Mouse (Mus musculus) thymus, postnatal 25 days (tissue): ENCODE measurements at regions not wholly inside any gene's neighbourhood (a gene's known extent, or its start where the extent isn't known, plus 50 kb on each side); places are given as distances from the start of the nearest gene placed in this dataset.

Experiments used
- DNase-seq: peaks from one replicate; pipeline ENCODE4 v3.0.0; 2022

DNA sequence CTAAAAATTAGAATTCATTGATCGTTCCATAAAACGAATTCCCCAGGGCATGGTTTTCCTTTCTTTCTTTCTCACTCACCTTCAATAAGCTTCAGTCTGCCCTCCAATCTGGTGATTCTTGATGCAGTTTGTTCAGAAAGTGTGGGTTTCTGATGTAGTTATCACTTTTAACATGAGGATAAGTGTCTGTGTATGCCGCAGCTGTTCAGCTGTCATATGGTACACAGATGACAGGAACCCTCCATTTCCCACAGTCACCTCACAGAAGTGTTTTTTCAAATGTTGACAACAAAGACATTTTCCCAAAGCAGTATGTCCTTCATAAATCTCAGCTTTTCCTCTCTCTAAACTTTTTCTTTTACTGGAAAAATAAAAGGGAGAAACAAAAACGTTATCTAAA is 2177.0 kb downstream of the 9330182O14Rik start:
- DNase-seq = no peak

DNA sequence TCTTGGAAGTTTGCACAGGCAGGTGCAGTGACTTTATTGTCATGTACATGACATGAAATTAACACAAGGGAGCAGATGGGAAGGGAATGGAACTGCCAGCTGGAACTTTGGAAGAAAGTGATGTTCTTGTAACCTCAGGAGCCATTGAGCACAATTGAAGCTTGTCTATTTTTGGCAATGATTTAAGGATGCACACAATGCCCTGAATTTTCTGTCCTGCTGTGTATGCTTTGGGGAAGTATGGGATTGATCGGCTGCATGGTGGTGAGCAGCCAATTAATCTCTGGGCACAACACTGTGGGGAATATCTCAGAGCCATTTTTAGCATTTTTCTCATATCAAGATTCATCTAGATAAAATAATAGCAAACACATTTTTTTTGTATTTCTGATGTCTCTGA is 2186.2 kb downstream of the 9330182O14Rik start:
- no peak for DNase-seq

DNA sequence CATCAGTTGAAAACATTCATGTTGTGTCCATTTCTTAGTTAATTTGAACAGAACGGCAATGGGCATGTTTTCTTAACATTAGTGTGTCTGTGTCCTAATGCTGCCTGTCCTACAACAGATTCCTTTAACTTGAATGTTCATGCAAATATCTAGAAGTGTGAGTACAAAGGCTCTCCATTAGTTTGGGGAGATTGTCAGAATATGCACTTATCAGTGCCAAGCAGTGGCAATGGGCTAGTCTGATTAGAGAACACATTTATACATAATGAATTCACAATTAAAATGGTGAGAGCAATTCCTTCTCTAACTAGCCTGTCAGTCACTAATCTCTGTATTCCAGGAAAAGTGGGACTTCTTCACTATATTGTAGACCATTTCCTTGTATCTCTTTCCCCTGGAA is 2188.8 kb downstream of the 9330182O14Rik start:
- no peak for DNase-seq

DNA sequence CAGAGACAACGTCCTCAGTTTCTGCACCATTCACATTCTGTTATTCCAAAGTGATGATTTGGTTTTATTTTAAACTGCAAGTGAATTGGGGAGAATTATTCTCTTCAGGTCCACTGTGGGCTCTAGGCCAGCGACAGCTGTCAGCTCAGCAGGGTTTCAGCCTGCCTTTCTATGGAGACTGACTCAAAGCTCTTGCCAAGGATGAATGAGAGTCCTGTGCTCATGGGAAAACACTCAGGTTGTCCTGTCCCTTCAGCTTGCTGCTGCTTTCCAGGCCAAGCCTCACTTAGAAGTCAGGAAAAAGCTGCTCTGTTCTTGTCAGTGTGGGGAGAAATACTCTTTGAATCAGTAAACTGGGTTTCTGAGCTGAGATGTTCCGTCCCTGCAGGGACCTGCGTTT is 2191.1 kb downstream of the 9330182O14Rik start:
- no peak for DNase-seq

DNA sequence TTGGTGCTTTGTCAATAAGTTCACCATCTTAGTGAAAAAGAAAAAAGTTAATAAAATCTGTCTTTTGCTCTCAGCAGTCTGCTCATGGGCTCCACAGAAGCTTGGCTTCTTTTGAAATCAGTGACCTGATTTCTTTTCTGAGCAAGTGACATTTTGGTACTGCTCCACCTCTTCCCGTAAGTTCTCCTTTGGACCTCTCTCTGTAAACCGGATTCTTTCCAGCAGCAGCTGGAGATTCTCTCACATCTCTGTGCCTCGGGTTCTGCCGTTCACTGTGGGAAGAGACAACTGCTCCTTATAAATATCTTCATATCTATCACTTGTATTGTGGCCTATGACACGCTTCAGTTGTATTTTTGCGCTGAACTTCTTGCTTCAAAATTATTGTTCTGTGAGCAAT is 2194.4 kb downstream of the 9330182O14Rik start:
- no peak for DNase-seq

DNA sequence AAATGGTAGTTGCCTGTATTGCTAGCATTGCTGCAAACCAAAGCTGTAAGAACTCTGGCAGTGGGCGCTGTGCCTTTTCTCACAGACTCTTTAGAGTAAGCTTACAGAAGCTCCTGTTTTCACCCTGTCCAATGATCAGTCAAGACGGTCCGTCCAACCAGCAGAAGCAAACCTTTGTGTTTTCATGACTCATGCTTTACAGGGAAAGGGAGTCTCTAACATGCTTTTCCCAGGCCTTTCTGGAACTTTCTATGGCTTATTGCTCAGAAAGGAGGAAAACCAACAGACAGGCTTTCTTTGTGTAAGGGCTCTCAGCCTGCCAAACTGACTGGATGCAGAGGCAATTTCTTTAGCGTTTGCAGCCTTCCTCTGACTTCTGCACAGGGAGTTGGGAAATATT is 2195.6 kb downstream of the 9330182O14Rik start:
- no peak for DNase-seq

DNA sequence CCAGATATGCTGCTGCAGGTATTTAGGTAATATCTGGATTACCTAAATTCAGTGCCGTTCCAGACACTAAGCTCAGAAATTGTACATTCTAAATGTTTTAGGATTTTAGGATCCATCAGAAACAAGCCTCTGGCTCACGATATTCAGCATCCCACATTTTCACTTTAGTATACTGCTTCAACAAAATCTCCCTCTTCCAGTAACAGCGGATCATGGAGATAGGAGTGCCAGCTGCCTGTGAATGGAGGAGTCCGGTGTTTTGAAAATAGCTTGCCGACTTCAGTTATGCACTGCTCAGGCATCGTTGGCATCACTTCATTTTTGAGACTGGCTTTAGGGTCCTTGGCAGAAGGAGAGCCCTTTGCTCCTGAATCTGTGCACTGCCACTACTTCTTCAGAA is 2199.5 kb downstream of the 9330182O14Rik start:
- DNase-seq = no peak

DNA sequence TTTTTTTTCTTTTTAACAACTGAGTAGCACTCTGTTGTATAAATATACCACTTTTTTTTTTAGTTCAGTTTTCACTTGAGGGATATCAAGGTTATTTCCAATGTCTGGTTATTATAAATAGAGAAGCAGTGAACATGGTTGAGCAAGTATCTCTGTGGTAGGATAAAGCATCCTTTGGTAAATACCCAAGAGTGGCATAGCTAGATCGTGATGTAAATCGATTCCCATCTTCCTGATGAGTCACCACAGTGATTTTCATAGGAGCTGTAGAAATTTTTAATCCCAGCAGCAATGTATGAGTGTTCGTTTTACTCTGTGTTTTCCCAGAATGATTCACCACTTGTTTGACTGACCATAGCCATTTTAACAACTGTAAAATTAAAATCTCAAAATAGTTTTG is 2212.0 kb downstream of the 9330182O14Rik start:
- DNase-seq = no peak

DNA sequence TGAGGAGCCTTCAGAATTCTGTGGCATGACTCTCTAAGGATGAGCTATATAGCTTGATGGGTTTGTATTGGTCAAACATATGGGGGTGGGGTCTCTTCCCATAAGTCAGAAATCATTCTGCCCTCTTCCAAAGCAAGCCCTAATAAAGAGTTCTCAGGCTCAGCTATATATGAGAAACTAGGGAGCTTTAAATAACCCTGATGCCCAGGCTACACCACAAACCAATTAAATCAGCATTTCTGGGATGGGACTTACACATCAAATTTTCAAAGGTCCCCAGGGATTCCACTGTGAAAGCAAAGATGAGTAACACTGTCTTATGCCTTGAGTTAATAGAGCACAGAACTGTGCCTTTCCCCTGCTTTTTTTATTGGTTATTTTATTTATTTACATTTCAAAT is 2227.7 kb downstream of the 9330182O14Rik start:
- DNase-seq = no peak

DNA sequence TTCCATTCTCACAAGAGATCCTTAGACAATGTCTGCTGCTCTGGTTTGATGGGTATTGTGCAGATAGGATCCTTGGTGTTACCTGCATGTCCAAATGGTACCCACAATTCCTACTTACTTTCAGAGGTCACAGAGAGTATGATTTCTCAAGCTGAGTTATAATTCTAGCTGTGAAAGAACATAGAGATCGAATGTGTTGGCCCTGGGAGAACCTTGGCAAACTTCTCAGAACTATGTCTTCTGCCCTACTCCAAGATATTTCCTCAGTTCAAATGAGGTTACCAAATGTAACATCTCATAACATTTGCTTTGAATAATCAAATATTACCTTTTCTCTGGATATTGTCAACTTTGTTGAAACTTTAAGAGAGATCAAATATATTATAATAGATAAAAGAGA is 2230.8 kb downstream of the 9330182O14Rik start:
- DNase-seq = no peak

DNA sequence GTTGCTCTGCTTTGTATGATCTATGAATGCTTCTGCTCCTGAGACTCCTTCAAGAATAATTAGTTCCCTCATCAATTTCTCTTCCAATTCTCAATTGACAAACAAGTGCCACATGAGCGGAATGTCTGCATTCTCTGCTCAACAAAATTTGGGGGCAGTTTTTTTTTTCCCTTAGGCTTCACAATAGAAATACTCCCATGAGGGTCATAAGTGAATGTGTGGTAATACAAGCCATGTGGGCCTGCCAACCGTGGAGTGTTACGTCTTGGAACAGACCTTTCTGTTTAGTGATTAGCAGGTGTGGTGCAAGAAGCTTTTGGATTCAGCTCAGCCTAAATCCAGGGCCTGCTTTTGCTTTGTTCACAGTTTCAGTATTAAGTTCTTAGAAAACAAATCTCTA is 2232.6 kb downstream of the 9330182O14Rik start:
- DNase-seq = no peak

DNA sequence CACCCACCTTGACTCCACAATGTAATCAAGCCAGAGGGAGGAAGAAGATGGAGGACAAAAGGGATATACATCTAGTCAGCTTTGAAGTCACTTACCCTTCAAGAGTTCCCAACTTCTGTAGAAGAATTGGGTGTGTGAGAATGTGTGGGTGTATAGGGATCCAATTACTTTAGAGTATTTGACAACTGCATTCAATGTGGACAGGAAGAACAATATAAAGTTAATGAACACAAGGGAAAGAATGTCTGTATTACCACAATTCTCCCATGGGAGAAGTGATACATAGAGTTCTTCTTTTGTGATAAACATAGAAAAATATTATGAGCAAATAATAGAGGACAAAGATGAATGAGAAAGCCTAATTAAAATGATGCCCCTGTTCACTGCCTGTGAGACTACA is 2235.4 kb downstream of the 9330182O14Rik start:
- DNase-seq = no peak

DNA sequence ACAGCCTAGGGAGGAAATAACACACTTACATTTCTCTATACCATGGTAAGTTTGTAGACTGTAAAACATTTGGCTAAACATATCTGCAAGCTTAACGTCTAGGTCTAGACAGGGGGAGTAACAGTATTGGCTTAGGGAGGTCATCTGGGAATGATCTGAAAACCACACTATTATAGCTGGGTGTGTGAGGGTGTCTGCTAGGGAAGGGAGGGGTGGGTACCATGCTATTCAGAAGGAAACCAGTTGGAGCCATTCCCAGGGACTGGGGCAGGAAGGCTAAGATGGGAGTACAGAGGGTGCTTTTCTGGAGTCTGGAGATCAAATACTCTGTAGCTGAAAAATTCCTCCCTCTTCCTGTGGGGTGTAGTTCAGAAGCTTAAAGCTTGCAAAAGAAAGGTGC is 2235.9 kb downstream of the 9330182O14Rik start:
- DNase-seq = no peak

DNA sequence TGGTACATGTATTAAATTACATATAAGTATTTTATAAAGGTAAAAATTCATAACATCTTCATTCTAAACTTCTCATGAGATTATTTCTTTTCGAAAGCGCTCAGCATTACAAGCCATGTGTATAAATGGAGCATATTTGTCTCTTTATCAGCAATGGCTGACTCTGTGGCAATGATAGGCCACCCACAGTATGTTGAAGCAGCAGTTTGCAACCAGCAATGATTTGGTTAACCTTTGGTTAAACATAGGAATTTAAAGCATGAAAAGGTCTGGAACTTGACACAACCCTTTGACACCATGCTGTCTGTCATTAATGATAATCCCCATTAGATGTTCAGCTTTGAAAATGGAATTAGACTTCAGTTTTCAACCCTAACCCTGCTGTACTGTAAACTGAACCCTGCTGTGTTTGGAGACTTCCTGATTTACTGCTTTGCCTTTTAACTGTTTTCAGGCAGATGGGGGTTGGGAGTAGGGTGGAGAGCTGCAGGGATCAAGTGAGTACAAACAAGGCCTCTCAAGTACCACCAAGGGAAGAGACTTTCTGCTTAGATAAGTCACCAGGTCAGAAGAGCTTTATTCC is 2238.6 kb downstream of the 9330182O14Rik start:
- DNase-seq = no peak
